Mouse (Mus musculus): ENCODE results near the gene Rbfox2.

- no peak for TF ChIP-seq CTCF (IDR thresholded peaks at IDR 0.05; ENCODE audit: low read depth)
- TF ChIP-seq EP300 (IDR thresholded peaks at IDR 0.05; ENCODE audit: low read depth) = no peak
Observed at GRCm38 (mm10) chr15:77312796-77313195, 6.0 kb upstream of the Rbfox2 start.

All from liver, embryonic 14.5 days (tissue).